Mouse (Mus musculus): ENCODE results near the gene Esf1.
"Not testable (repeated sequence)": the region's sequence is repeated elsewhere in the genome, so short reads cannot be mapped to it uniquely, and the experiment has no call there.

Esf1 gene

GRCm38 (mm10) chr2:140097131-140097591 is 73.2 kb downstream of the Esf1 start:
- in situ Hi-C loops (cut with MboI; ENCODE audit: low sequenced_read_pairs), result no loop called here

- in situ Hi-C loops (cut with MboI; ENCODE audit: low sequenced_read_pairs), result no loop called here
Observed at GRCm38 (mm10) chr2:140096034-140096433, 74.3 kb downstream of the Esf1 start.

DNA sequence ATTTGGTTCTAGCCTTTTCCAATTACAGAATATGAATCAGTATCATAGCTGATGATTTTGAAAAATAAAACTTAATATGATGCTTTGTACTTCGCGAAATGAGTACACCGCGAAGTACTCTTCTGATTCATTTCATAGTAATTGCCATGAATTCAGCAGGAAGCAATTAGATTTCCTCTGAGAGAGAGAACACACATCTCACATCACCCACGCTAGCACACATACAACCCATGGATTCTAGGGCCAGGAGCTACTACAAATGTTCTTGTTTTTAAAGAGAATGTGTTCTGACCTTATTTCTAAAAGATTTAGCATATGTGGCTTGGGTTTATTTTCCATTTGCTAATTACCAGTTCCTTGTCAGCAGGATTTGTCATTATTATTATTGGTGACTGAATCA is 76.9 kb downstream of the Esf1 start:
- in situ Hi-C loops (cut with MboI; ENCODE audit: low sequenced_read_pairs), result no loop called here

DNA sequence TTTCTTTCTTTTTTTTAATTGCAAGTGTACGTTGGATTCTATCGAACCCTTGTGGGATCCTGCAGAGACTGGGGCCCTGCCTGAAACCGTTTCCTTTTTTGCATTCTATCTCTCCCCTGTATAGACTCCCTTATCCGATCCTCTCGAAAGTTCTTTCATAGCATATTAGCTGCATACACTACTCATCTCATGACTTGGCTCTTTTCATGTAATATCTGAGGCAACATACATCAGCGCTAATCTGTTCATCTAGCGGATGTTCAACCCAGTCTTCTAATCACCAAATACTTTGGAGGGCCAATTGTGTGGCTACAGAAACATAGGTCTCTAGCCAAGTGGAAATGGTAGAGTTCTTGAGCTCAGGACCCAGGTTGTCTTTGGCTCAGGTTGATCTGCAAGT is 86.1 kb downstream of the Esf1 start:
- in situ Hi-C loops (cut with MboI; ENCODE audit: low sequenced_read_pairs), result no loop called here

- in situ Hi-C loops (cut with MboI; ENCODE audit: low sequenced_read_pairs), result no loop called here
Observed at GRCm38 (mm10) chr2:140080747-140081577, 89.4 kb downstream of the Esf1 start.

GRCm38 (mm10) chr2:140079284-140079683 is 91.1 kb downstream of the Esf1 start:
- in situ Hi-C loops (cut with MboI; ENCODE audit: low sequenced_read_pairs), result not testable (repeated sequence)

DNA sequence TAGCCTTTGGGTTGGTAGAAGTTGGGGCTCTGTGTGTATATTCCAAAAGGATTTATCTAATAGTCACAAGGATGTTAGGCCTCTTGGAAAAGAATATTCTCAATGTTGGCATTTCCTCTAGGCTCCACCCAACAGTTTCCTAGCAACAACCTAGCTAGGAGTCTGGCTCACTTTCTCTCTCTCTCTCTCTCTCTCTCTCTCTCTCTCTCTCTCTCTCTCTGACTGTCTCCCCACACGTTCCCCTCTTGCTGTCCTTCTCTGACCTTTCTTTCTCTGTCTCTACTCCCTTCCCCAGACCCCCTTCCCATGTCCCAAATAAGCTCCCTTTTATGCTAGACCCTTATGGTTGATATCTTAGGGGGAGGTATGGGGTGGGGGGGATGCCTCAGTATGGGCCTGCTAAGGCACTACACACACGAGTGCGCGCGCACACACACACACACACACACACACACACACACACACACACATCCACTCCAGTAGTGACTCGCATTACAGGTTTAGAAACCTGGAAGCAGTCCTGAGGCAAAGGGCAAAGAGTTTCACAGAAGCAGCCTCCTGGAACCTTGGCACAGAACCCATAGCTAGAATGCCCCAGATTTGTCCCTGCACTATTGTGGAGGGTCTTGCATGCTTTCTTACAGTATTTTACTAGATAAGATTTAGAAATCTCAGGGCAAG is 91.6 kb downstream of the Esf1 start:
- in situ Hi-C loops (cut with MboI; ENCODE audit: low sequenced_read_pairs), result no loop called here

DNA sequence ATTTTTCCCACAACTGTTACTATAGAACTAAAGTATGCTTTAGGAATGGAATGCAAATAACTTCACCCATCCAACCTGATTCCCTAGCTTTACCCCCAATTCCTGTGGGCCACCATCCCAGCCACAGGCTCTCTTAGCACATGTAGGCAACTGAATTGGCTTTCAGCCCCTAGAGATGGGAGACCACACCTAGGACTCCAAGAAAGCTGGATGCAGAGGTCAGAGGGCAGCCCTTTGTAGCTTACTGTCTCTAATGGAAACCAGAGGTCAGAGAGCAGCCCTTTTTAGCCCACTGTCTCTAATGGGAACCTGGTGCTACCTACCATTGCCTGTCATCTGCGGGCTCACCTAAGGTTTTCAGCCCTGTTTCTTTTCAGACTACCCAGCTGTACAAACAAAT is 92.9 kb downstream of the Esf1 start:
- in situ Hi-C loops (cut with MboI; ENCODE audit: low sequenced_read_pairs), result no loop called here

DNA sequence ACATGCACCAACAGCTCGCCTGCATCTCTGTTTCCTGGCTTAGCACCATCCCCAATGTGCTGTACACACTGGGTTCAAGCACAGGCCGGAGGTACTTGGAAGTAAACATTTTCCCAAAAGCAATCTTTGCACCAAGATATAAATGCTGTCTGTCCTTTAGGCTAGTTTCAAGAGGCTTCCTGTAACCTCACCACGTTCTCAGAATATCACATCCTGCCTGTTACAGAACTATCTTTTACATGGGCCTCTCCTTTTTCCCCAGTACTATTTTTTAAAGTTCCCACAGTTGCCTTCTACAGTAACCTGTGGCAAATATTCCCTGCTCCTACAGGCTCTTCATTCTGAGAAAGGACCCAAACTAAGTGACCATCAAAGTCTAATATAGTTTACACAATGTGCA is 95.2 kb downstream of the Esf1 start:
- in situ Hi-C loops (cut with MboI; ENCODE audit: low sequenced_read_pairs), result no loop called here
